Mouse (Mus musculus) neural tube, embryonic 15.5 days (tissue): Measurements from ENCODE around the gene Dhrs9. TPM values are rescaled to one million over a fixed set of nuclear protein-coding genes. Genes with fewer than 3 reads are reported as not detected.
"Not testable (repeated sequence)": the region's sequence is repeated elsewhere in the genome, so short reads cannot be mapped to it uniquely, and the experiment has no call there.

Experiments
- ATAC-seq: fragments of 200-750 bp; cut with Nextera tagmentation; 2 replicates; pipeline ENCODE4 v1.8.0; 2017; ENCODE audit warnings: mild to moderate bottlenecking, moderate TSS enrichment, moderate library complexity; ENCODE audit not compliant: low FRiP score
- H3K27ac ChIP-seq: fragments of 300-500 bp; sonication (generic); replicated peaks from 2 replicates; pipeline ENCODE4 v1.5.1; 2015; ENCODE audit warnings: mild to moderate bottlenecking, inconsistent platforms
- H3K27me3 ChIP-seq: fragments of 300-500 bp; sonication (generic); replicated peaks from 2 replicates; pipeline ENCODE4 v1.6.1; 2015; ENCODE audit warnings: inconsistent platforms
- H3K36me3 ChIP-seq: fragments of 300-500 bp; sonication (generic); 2 replicates; pipeline ENCODE4 v1.6.1; 2015; ENCODE audit warnings: inconsistent platforms
- H3K4me1 ChIP-seq: fragments of 300-500 bp; sonication (generic); 2 replicates; pipeline ENCODE4 v1.6.1; 2015; ENCODE audit warnings: inconsistent platforms
- H3K4me2 ChIP-seq: fragments of 300-500 bp; sonication (generic); 2 replicates; pipeline ENCODE4 v1.6.1; 2015; ENCODE audit warnings: inconsistent platforms, mild to moderate bottlenecking, moderate library complexity
- H3K4me3 ChIP-seq: fragments of 300-500 bp; sonication (generic); replicated peaks from 2 replicates; pipeline ENCODE4 v1.5.1; 2015; ENCODE audit warnings: mild to moderate bottlenecking, inconsistent platforms
- H3K9ac ChIP-seq: fragments of 300-500 bp; sonication (generic); replicated peaks from 2 replicates; pipeline ENCODE4 v1.6.1; 2015; ENCODE audit warnings: mild to moderate bottlenecking, inconsistent platforms
- H3K9me3 ChIP-seq: fragments of 300-500 bp; sonication (generic); replicated peaks from 2 replicates; pipeline ENCODE4 v1.6.1; 2016; ENCODE audit warnings: inconsistent platforms
- WGBS: fragments of 180-500 bp; shearing (Covaris S2); methylation state at CpG from one replicate; pipeline ENCODE4 v1.1.7; 2015; ENCODE audit warnings: mixed read lengths; 5-methylcytosine and 5-hydroxymethylcytosine counted together
- polyA plus RNA-seq: library from polyadenylated mRNA; unstranded; fragments of >200 nt; fragmentation: Nextera tagmentation; extraction: Ambion mirVana; gene quantifications from 2 replicates; pipeline ENCODE4 v1.2.1, GENCODE M21; 2015

The Dhrs9 gene
- polyA plus RNA-seq = not detected in 2 replicates

- Histone ChIP-seq H3K9ac (no peak within 1 kb of the TSS), H3K4me1 (no peaks in the 10 kb centered on the region), H3K36me3 (no peaks in the 10 kb centered on the region), H3K27me3 (no peaks in the 10 kb centered on the region), H3K4me3 (no peak within 1 kb of the TSS), H3K9me3 (no peaks in the 10 kb centered on the region), H3K4me2 (no peak within 1 kb of the TSS), H3K27ac (no peak within 1 kb of the TSS)
- WGBS = 87% methylated on average over 13 of the region's 13 CpGs
- ATAC-seq = no peak
Measured at GRCm38 (mm10) chr2:69380281-69380680, at the start of gene Dhrs9. TSS of gene Dhrs9 (plus strand) at chr2:69380445.

DNA sequence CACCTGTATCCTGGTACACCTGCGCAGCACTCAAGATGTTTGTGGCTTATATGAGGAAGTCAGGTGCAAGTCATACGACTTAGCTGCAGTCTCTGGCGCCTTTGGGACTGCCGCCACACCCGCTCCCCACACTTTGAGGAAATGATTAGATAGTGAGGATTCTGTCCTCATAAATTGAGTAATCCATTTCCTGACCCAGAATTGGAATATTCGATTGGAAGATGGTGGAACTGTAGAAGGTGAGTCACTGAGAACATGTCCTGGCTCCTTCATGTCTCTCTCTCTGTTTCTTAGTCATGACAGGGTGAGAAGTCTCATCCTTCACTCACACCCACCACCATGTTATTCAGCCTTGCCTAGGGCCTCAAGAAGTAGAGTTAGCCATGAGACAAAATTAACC lies 48.7 kb upstream of the Dhrs9 start:
- H3K9ac ChIP-seq, ATAC-seq, H3K9me3 ChIP-seq, H3K36me3 ChIP-seq, H3K4me2 ChIP-seq, H3K4me1 ChIP-seq, H3K27me3 ChIP-seq, H3K4me3 ChIP-seq, H3K27ac ChIP-seq: not testable (repeated sequence)
- WGBS = 89% methylated on average over 6 of the region's 6 CpGs

GRCm38 (mm10) chr2:69341506-69341905 lies 38.7 kb upstream of the Dhrs9 start:
- Histone ChIP-seq H3K36me3 (no peaks in the 10 kb centered on the region), H3K9me3 (no peaks in the 10 kb centered on the region), H3K27me3 (no peaks in the 10 kb centered on the region), H3K27ac (no peak overlapping the region), H3K4me2 (no peak overlapping the region), H3K9ac (no peak overlapping the region), H3K4me3 (no peak overlapping the region), H3K4me1 (no peaks in the 10 kb centered on the region)
- WGBS = 94% methylated on average over 6 of the region's 6 CpGs
- ATAC-seq = no peak

- Histone ChIP-seq H3K36me3 (no peaks in the 10 kb centered on the region), H3K27ac (no peak within 1 kb of the TSS), H3K27me3 (no peaks in the 10 kb centered on the region), H3K9me3 (no peaks in the 10 kb centered on the region), H3K4me3 (no peak within 1 kb of the TSS), H3K4me2 (no peak within 1 kb of the TSS), H3K4me1 (no peaks in the 10 kb centered on the region), H3K9ac (no peak within 1 kb of the TSS)
- 92% methylated on average over 9 of the region's 9 CpGs for WGBS
- no peak for ATAC-seq
Measured at GRCm38 (mm10) chr2:69342496-69343221, 37.6 kb upstream of the Dhrs9 start, which contains the start of gene Abcb11. TSS of gene Abcb11 (minus strand) at chr2:69342616.

DNA sequence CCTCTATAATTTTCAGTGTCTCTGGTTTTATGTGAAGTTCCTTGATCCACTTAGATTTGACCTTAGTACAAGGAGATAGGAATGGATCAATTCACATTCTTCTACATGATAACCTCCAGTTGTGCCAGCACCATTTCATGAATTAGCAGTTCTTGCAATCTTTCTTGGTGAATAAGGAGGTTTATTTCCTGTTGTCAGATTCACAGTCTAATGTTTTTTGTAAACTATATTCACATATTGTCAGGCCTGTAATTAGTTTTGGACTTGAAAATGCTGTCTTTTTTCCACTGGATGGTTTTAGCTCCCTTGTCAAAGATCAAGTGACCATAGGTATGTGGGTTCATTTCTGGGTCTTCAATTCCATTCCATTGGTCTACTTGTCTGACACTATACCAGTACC lies 24.8 kb upstream of the Dhrs9 start:
- ATAC-seq = peak; percentile 100
- H3K9me3 ChIP-seq, H3K4me2 ChIP-seq, H3K27me3 ChIP-seq, H3K9ac ChIP-seq, H3K4me3 ChIP-seq, H3K4me1 ChIP-seq, H3K36me3 ChIP-seq, H3K27ac ChIP-seq: not testable (repeated sequence)

GRCm38 (mm10) chr2:69364831-69365230 lies 15.4 kb upstream of the Dhrs9 start:
- H3K27me3 ChIP-seq = no peaks in the 10 kb centered on the region
- H3K4me2 ChIP-seq = no peak overlapping the region
- no peaks in the 10 kb centered on the region for H3K36me3 ChIP-seq
- no peak overlapping the region for H3K9ac ChIP-seq
- no peaks in the 10 kb centered on the region for H3K4me1 ChIP-seq
- no peaks in the 10 kb centered on the region for H3K9me3 ChIP-seq
- no peak overlapping the region for H3K27ac ChIP-seq
- ATAC-seq = no peak
- WGBS = 90% methylated on average over 2 of the region's 2 CpGs
- H3K4me3 ChIP-seq = no peak overlapping the region

DNA sequence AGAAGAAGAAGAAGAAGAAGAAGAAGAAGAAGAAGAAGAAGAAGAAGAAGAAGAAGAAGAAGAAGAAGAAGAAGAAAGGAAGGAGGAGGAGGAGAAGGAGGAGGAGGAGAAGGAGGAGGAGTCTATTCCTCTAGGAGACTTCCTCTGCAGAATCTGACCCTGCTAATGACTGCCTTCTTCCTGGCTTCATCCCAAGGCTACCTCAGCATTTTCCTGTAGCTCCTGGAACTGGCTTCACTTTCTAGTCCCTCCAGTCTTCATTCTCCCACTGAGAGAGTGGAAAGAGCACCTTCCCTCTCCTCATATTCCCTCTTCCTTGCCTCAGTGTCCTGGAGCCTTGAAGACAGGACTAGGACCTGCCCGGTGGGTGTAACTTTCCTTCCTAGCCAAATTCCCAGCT lies 15.0 kb upstream of the Dhrs9 start:
- no peaks in the 10 kb centered on the region for H3K9me3 ChIP-seq
- H3K4me1 ChIP-seq = no peaks in the 10 kb centered on the region
- no peaks in the 10 kb centered on the region for H3K27me3 ChIP-seq
- no peaks in the 10 kb centered on the region for H3K36me3 ChIP-seq
- no peak overlapping the region for H3K9ac ChIP-seq
- WGBS = 100% methylated on average over 1 of the region's 1 CpGs
- ATAC-seq = no peak
- H3K27ac ChIP-seq = no peak overlapping the region
- no peak overlapping the region for H3K4me2 ChIP-seq
- no peak overlapping the region for H3K4me3 ChIP-seq

DNA sequence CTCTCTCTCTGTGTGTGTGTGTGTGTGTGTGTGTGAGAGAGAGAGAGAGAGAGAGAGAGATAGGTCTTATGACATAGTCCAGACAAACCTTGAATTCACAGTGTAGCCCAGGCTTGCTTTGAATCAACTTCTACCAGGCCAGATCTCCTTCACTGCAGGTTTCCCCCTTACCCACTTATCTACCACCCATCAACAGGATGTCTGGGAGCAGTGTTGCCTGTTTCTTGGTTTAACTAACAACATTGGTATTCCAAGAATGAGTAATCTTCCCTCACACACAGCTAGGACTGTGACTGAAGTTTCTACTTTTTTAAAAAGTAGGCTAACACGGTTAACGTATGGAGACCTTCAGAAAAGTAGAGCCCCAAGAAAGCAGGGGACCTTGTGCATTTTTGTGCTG lies 3.5 kb upstream of the Dhrs9 start:
- H3K4me1 ChIP-seq = no peaks in the 10 kb centered on the region
- H3K4me3 ChIP-seq = no peak overlapping the region
- no peaks in the 10 kb centered on the region for H3K27me3 ChIP-seq
- H3K9ac ChIP-seq = no peak overlapping the region
- H3K36me3 ChIP-seq = no peaks in the 10 kb centered on the region
- H3K4me2 ChIP-seq = no peak overlapping the region
- H3K9me3 ChIP-seq = no peaks in the 10 kb centered on the region
- no peak overlapping the region for H3K27ac ChIP-seq
- no peak for ATAC-seq
- 97% methylated on average over 2 of the region's 2 CpGs for WGBS

- WGBS = 77% methylated on average over 1 of the region's 1 CpGs
- no peaks in the 10 kb centered on the region for H3K4me1 ChIP-seq
- no peak overlapping the region for H3K9ac ChIP-seq
- H3K27ac ChIP-seq = no peak overlapping the region
- H3K9me3 ChIP-seq = no peaks in the 10 kb centered on the region
- no peak for ATAC-seq
- H3K4me3 ChIP-seq = no peak overlapping the region
- H3K27me3 ChIP-seq = no peaks in the 10 kb centered on the region
- no peak overlapping the region for H3K4me2 ChIP-seq
- H3K36me3 ChIP-seq = no peaks in the 10 kb centered on the region
Measured at GRCm38 (mm10) chr2:69379801-69380200, 444 bp upstream of the Dhrs9 start.

DNA sequence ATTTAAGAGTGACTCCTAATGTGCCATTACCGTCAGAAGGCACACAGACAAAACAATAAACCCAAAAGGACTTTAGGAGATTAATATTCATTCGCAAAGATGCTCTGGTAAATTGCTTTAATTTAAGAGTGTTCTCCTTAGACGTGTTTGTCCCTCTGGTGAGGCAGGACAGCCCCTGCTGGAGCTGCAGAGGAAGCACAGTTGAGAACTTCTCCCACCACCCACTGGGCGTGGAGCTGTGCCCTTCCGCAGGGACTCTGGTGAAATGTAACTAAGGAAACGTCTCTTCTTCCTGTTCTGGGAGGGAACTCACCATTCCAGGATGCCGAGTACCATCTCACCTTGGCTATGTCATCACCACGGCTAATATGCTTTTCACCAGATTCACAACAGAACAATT lies 1.5 kb downstream of the Dhrs9 start:
- Histone ChIP-seq H3K4me2 (no peak overlapping the region), H3K36me3 (no peaks in the 10 kb centered on the region), H3K27me3 (no peaks in the 10 kb centered on the region), H3K4me1 (no peaks in the 10 kb centered on the region), H3K4me3 (no peak overlapping the region), H3K27ac (no peak overlapping the region), H3K9me3 (no peaks in the 10 kb centered on the region), H3K9ac (no peak overlapping the region)
- 42% methylated on average over 8 of the region's 8 CpGs for WGBS
- no peak for ATAC-seq

DNA sequence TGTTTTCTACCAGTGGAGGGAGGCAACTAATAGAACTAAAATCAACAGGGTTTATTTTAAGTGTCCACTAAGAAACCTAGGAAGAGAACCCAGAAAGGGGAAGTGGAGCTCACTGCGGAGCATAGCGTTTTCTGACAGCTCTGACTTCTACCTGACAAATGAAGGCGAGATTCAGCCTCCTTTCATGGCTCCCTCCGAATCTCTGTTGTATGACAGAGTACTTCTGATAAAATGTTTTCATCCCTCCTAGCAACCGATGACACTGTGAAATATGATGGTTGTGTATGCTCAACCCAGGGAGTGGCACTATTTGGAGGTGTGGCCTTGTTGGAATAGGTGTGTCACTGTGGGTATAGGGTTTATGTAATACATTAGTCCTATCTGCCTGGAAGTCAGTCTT lies 2.6 kb downstream of the Dhrs9 start:
- WGBS = 86% methylated on average over 5 of the region's 5 CpGs
- Histone ChIP-seq H3K27ac (no peak overlapping the region), H3K36me3 (no peaks in the 10 kb centered on the region), H3K9ac (no peak overlapping the region), H3K27me3 (no peaks in the 10 kb centered on the region), H3K9me3 (no peaks in the 10 kb centered on the region), H3K4me2 (no peak overlapping the region), H3K4me3 (no peak overlapping the region), H3K4me1 (no peaks in the 10 kb centered on the region)
- no peak for ATAC-seq

DNA sequence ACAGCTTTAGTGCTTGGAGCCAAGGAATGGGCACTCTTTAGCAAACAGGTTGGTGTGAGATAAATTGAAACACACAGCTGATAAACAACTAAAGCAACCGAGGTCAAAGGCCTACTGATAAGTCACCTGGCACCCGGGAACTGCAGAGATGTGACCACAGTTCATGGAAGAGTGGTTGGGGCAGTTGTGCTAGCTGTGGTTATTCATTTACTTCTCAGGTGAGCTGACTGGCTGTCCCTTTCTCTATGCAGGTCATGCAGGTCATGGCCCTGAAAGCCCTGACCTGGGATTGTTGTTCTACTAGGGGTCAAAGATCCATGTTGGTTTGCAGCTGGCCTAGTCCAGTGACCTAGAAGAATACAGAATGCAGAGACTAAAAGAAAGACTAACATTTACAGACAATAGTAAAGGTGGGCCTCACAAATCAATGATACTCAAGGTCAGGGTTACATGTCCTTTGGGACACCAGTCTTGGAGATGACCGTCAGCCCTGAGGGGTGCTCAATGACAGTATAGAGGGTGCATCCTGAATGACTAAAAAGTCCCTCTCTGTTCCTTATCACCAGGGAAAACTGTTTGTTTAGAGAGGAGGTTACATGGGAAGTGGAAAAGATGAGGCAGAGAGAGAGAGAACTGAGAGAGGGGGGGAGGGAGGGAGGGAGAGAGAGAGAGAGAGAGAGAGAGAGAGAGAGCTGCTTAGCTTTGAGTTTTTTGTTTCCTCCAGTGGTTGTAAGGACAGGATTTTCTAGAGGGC lies 6.0 kb downstream of the Dhrs9 start:
- H3K4me2 ChIP-seq = no peak overlapping the region
- whole genome bisulfite sequencing = 93% methylated on average over 3 of the region's 3 CpGs
- no peak overlapping the region for H3K4me3 ChIP-seq
- no peaks in the 10 kb centered on the region for H3K36me3 ChIP-seq
- no peak overlapping the region for H3K9ac ChIP-seq
- no peaks in the 10 kb centered on the region for H3K9me3 ChIP-seq
- H3K4me1 ChIP-seq = no peaks in the 10 kb centered on the region
- ATAC-seq = no peak
- H3K27ac ChIP-seq = no peak overlapping the region
- H3K27me3 ChIP-seq = no peaks in the 10 kb centered on the region
